Mouse (Mus musculus) layer of hippocampus, adult 9-11 months (tissue): ENCODE measurements around the gene Rinl.

Experiments
- DNase-seq: peaks from one replicate; pipeline ENCODE4 v3.0.0; 2022

The Rinl gene

DNA sequence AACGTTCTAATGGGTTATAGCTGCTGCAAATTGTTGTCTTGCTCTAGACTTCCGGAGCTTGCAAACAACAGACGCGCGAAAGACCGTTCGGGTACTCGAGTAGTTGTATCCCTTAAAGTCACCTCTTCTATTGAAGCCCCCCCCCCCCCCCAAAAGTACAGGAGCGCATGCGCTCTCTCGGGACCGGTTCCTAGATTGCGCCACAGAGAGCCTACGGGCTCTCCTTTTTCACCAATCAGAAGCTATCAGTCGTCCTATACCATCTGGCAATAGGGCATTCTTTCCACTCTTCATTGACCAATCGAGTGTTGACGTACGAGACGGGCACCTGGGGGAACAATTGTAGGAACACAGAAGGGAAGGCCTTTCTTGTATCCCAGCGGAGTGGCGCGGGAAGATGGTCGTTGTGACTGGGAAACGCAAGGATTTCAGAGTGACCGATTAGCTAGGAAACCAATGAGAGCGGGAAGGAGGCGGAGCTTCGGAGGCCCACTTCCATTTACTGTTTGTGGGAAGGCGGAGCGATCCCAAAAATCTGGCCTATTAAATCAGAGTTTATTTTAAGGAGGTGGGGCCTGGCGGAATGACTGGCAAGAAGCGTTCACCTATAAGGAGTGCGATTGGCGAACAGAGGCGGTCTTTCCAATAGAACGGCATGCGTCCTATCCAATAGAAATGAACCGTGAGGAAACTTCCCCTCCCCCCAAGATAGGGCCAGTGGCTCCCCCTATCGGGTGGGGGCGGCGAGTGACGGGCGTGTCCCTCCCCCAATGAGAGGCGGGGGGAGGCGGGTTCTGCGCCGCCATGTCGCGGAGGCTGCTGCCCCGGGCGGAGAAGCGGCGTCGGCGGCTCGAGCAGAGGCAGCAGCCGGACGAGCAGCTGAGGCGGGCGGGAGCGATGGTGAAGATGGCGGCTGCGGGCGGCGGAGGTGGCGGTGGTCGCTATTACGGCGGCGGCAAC is 21.6 kb downstream of the Rinl start:
- DNase-seq, result peak; percentile 100

DNA sequence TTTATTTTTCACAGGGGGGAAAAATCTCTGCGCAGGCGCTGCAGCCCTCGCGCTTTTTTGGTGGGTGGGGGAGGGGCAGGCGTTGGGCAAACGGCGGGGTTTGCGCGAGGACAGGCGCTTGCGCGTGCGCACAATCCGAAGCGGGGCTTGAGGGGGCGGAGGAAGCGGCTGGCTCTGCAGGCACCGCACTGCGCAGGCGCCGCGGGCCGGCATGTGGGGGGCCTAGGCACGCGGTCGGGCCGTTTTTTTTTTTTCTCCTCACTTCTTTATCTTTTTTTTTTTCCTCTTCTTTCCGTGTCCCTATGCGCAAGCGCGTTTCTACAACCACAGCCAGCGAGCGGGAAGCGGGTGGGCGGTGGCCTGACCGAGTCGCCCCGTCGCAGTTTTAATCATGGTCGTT is 22.5 kb downstream of the Rinl start:
- DNase-seq, result peak; percentile 92

DNA sequence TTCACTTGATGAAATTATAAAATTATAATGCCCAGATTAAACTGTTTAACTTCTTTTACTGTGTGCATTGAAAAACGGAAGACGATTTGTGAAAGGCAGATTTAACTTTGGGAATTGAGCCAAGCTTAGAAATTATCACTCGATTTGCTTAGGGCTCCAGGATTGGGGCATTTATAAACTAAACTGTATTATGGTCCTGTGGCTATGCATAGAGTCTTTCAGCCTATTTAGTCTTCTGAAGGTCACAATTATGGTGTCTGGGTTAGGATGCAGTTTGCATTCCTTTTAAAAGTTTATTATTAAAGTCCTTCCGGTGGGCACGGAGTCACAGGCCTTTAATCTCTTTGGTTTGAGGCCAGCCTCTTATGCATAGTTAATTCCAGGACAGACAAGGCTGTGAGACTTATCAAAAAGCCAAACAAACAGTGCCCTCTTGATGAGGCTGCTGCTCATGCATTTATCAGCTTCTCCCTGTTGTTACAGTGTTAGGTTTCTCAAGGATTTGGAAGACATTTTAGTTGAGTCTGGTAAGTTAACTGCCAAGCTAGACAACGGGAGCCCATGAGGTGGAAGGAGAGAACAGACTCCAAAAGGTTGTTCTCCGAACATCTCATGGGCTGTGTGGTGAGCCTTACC is 23.0 kb downstream of the Rinl start:
- no peak for DNase-seq

DNA sequence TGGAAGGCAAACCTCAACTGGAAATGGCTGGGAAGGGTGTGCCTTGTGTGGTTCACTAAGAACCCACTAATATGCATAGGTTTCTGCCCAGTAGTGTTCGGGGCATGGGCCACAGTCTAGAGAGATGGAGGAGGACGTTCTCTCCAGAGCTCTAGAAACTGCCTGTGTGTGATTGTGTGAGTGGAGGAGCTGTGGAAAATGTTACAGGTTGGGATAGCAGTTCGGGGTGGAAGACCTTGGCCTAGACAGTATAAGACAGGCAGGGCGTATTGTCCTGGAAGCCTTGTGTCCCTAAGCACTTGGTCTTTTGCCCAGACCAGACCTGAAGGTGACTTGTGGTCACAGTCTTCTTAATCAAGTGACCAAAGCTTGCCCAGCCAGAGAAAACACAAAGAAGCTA is 23.7 kb downstream of the Rinl start:
- no peak for DNase-seq

DNA sequence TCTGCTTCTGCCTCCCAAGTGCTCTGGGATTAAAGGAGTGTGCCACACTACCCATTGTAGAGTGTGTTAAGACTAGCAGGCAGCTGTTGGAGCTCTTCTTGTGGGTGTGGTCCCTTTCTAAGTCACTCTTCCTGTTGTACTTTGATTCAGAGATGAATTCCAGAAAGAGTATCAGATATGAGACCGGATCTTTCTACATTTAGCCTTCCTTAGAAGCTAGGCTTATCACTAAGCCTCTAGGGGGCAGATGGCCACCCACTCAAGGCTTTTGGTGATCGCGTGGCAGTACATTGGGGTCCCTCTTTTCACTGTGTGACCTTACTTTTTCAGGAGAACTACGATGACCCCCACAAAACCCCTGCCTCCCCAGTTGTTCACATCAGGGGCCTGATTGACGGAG is 24.2 kb downstream of the Rinl start:
- no peak for DNase-seq

DNA sequence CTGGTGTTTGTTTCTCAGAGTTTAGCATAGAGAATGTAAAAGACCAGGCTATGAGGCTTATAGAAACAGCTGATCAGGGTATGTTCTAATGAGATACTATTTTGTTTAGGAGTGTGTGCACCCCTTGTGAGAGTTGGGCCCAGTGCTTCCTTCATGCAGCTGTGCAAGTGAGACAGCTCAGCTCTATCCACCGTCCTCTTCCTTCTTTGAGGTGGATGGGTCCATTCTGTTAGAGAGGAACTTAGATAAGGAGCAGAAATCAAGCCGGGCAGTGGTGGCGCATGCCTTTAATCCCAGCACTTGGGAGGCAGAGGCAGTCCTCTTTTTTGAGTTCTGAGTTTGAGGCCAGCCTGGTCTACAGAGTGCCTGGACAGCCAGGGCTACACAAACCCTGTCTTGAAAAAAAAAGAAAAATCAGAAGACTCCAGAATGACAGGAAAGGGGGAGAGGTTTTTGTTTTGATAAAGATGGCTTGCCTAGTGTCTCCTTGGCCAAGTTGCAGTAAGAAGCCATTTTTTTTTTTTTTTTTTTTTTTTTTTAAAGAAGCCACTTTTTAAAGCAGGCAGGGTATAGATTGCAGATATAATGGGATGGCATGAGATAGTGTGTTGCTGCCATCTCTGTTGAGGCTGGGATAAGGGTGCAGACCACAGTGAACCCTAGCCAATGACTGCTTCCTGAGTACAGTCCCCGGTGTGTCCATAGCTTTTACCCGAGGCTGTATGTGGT is 25.7 kb downstream of the Rinl start:
- DNase-seq, result no peak

DNA sequence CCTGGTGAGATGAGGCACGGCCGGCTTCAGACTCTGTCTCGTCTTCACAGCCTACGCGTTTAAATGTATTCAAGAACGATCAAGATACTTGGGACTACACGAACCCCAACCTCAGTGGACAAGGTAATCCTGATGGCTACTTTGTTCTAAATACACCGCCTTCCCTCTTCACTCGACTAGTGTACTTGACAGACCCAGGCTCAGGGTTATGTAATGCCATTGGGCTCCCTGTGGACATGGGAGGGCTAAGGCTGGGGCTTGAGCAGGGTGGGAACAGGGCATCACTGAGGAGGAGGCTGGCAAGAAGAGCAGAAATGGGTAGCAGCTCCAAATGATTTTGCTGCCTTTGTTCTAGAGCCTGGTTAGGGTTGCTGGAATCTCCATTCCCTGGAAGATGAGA is 26.5 kb downstream of the Rinl start:
- no peak for DNase-seq

DNA sequence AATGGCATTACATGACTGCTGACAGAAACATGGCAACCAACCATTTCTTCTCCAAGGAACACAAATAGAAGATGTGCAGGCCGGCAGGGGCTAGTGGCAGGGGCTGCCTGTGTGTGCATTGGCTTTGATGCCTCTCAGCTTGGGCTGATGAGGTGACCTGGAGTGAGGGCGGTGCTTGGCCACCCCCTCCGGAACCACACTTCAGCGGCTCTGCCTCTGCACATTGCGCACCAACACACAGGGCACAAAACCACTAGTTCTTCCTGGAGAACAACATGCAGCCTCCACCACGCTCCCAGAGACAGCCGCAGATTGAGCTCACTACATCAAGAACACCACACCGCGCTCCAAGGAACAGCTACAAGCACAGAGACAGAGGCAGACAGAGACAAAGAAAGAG is 27.4 kb downstream of the Rinl start:
- no peak for DNase-seq

DNA sequence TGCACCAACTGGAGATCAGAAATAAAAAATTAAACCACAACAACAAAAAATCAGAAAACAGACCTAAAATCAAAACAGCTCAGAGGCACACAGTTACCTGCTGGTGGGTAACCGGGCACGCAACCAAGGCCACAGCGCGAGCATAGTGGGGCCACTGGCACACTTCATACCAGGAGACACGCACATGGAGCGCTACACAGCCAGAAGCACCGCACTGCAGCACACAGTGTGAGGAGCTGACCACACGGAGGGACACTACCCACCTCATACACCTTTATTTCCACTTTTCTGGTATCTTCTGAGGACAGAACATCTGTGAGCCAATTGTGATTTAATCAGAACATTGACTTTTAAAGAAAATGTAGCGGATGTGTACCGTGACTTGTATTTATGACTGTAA is 28.2 kb downstream of the Rinl start:
- no peak for DNase-seq

DNA sequence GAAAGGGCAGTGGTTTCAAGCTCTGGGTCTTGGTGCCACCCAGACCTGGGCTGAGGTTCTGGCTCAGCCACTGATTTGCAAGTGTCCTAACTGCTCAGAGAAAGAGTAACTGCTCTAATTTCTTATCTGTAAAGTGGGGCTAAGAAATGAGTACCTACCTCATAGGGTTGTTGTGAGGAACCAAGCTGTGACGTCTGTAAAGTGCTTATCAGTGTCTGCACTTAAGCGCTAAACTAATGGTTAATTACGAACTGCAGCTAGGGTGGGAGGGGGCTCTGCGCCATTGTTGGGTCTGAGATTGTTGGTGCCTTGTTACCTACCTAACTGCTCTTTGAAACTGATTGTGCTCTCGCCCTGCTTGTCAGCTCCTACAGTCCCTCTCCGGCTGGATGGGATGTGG is 28.8 kb downstream of the Rinl start:
- no peak for DNase-seq

DNA sequence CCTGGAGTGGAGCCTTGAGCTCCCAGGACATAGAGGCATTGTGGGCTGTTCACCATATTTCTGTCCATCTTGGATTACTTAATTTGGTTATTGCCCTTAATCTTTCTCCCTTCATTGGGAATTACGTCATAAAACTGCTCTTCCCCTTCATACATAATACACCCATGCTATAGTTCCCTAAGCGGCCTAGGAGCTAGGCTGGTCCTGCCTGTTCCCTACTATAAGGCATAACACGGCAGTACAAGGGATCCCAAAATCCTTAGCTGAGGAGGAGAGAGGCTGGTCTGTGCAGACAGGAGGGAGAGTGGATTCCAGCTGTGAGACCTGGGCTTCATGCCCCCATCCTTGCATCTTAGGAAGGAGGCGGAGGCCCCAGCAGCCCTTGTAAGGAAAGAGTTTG is 29.2 kb downstream of the Rinl start:
- no peak for DNase-seq

DNA sequence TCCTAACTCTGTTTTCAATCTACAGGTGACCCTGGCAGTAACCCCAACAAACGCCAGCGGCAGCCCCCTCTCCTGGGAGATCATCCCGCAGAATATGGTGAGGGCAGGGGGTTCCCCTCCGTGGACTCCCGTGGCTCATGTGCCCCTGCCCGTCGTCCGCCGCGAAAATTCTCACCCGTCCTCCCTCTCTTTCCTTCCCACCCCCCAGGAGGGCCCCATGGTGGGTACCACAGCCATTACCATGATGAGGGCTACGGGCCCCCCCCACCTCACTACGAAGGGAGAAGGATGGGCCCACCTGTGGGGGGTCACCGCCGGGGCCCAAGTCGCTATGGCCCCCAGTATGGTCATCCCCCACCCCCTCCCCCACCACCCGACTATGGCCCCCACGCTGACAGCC is 29.7 kb downstream of the Rinl start:
- DNase-seq, result no peak

DNA sequence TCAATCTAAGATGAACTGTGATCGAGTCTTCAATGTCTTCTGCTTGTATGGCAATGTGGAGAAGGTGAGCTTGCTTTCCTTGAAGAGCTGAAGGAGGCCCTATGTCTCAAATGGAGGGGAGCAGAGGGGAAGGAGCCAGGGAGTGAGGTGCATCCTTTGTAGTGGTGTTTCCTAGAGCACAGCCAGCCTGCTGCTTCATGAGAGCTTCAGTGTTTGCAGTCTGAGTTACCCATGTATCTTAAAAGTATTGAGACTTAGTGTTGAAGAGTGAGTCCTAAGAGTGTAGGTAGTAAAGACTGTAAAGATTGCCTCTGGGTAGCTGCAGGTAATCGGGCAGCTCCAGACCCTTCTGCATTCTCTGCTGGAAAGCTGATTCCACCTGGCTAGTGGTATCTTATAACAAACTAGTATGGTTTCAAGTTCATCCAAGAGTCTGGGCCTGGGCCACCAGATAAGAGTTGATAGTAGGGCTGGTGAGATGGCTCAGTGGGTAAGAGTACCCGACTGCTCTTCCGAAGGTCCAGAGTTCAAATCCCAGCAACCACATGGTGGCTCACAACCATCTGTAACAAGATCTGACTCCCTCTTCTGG is 30.2 kb downstream of the Rinl start:
- no peak for DNase-seq

DNA sequence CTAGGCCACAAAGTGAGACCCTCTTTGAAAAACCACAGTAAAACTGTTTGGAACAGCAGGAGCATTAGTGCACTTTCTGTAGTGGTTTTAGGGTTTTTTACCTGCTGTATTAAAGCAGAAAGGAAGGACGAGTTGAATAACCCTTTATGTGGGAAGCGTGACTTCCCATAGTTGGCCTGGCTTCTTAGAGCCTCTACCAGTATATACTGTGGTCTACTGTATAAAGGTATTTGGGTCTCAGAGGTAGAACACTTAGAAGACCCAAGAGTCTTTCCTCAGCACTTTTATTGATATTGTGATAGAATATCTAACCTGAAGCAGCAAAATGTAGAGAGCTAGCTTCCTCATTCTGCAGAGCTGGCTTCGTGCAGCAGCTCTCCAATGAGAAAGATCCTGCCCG is 30.8 kb downstream of the Rinl start:
- no peak for DNase-seq

DNA sequence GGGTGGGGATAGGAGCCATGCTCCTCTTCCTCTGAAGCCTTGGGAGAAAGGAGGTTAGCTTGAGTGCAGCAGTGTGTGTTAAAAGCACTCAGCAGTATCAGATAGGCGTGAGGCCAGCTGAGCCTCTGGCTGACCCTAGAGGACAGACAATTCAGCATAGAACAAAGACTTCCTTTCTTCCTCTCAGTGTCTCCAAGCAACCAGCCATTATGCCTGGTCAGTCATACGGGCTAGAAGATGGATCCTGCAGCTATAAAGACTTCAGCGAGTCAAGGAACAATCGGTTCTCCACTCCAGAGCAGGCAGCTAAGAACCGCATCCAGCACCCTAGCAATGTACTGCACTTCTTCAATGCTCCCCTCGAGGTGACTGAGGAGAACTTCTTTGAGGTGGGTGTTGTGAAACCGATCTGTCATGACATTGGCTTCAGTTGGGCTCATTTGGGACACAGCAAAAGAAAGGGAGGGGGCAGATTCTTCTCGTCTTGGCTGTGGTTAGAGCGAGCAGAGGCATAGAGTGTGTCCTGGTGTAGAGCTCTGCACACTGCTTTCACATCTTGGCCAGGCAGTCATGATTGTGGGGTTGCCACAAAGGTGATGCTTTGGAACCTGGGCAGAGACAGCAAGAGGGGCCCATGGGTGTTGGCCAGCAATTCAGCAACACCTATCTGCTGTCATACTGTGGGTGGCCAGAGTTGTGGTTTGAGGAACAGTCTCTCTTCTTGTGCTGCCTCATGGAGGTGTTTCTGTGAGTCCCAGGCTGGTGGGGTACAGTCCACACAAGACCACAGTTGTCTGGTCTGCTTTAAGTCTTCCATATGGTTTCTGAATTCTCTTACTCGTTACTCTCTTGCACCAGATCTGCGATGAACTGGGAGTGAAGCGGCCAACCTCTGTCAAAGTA is 31.8 kb downstream of the Rinl start:
- DNase-seq, result no peak

DNA sequence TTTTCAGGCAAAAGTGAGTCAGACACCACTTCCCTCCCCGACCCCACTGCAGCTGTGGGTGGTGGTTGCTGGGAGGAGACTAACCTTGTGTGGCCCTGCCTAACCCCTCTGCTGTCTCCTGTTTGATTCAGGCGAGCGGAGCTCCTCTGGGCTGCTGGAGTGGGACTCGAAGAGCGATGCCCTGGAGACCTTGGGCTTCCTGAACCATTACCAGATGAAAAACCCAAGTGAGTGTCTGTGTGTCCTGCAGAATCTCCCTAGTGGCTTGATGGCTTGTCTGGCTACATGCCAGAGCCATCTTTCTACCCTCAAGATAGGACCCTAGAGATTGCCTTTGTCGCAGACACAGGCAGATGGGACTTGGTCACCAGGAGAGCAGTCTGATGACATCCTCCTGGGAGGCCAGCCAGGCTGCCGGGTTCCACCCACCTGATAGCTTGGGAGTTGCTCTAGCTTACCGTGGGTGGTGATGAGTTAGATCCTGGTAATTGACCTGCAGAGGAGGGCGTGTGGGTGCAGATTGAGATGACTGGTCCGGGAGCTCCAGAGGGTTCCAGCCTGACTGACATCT is 32.6 kb downstream of the Rinl start:
- peak; percentile 90 for DNase-seq

DNA sequence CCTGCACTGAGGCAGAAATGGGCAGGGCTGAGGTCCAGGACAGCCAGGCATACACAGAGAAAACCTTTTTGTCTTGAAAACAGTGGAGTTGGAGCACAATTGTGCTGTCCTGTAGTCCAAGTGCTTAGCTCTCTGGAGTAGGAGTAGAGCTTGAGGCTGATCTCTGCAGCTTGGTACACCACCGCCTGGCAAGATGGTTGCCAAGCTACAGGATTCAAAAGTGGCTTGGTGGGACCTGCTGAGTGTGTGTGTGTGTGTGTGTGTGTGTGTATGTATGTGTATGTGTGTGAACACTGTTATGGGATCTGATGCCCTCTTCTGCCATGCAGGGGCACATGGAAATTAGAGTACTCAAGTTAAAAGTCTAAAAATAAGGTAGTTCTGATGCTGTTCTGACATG is 33.8 kb downstream of the Rinl start:
- DNase-seq, result no peak

DNA sequence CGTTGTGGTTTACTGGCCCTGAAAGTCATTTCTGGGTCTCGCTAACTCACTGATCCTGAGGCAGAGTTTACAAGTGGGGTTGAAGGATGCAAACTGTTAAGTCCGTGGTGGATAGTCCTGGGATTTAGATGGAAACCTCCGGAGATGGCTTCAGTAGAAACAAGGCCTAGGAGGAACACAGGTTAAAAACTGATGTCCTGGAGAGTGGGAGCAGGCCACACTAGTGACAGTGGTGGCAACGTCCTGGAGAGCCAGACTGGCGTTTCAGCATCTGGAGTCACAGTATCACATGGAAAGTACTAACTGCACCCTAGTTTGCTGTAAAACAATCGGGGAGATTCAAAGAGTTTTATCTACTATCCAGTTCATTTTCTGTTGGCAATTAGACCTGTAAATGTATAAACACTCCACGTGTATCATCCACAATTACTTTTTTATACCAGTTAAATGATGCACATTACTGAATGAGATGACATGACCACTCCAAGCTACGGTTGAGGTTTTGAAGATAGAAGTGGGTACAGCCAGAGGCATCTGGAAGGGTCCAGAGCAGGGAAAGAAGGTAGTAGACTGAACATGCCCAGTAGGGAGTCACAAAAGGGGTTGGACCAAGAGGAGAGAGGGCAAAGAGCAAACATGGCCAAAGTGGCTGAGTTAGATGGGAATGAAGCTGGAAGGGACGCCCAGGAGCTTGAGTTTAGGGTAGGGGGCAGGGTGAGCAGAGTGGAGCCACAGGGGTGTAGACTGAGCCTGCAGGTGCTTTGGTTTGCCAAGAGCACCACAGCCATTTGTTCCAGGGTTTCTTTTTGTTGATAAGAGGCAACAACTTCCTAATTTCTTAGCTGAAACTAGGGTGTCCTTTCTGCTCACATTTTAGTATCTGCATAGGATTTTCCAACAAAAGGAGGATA is 34.5 kb downstream of the Rinl start:
- no peak for DNase-seq

DNA sequence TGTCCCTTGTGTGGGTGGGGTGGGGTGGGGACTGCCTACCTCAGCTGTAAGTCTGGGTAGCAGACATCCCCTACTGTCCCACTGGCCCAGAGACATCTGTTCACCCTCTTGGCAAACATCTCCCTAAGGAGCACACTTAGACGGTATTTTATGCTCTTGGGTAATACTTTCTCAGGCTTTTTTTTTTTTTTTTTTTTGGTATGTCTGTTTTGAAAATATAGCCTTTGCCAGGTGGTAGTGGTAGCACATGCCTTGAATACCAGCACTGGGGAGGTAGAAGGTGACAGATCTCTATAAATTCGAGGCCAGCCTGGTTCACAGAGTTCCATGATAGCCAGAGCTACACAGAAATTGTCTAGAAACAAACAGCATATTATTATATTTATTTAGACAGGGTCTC is 35.2 kb downstream of the Rinl start:
- no peak for DNase-seq

DNA sequence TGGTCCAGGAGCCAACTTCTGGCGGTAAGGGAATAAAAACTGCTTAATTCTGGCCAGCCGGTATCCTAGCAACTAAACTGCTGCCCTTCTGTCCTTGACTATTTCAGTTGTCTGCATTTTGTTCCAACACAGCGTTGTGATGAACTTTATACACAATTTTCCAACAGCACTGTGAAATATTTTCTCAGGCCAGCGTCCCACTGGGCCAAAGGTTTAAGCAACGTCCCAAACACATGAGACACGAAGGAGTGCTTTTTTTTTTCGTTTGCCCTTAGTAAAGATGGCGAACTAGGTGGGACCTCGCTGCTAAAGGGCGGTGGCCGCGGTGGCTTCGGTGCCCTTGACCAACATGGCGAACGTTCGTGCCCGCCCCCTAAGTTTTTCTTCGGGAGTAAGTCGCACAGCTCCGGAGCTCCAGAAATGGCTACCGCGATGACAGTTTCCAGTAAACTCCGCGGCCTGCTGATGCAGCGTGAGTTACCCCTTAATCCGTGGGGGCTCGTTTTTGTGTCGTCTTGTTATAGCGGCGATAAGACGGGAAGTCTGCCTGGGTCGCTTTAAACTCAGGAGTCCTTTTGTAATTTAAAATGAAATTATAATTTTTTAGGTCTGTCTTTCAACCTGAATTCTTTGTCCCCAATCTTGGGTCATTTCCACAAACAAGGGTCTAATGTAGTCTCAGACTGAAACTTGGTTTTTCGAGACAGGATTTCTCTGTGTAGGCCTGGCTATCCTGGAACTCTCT is 36.3 kb downstream of the Rinl start, which contains the start of gene Ech1:
TSS of gene Ech1 (plus strand) at position 277 of the 745 bp plus-strand sequence.
- peak; percentile 91 for DNase-seq
